Mouse (Mus musculus): ENCODE measurements around the gene Adk. TPM values are rescaled to one million over a fixed set of nuclear protein-coding genes. Genes with fewer than 3 reads are reported as not detected.
A peak's percentile ranks its signal among the peaks of the same experiment; 100 is the strongest.

The Adk gene
- polyA plus RNA-seq, 1 experiment from 2014 or later = 475 TPM

DNA sequence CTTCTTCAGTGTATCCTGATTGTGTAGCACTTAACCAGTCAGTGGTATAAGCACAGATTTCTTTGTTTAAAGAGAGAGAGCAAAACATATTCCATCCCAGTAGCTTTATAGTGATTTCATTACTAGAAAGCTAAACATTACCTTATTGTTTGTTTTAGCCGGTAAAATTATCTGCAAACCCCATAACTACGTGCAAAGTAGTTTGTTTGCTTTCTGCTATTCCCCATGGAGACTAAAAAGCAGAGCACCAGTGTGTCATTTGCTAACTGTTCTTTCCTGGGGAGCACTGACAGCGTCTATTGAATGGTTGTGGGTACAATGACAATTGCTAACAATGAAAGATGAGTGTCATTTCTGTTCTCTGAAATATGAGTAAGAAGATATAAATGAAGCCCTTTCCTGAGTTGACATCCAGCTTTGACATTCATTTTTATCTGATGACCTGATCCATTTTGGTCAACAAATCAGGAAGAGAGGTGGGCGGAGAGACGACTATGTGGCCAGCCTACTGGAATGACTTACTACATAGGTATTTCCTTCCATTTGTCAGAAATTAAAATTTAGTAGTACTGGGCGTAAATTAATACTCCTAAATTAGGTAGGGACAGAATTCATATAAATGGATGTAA lies 226.6 kb downstream of the Adk start:
- no peak for TF ChIP-seq CTCF (IDR thresholded peaks at IDR 0.05; ENCODE audit: low read depth)
- no peak for TF ChIP-seq EP300 (IDR thresholded peaks at IDR 0.05; ENCODE audit: low read depth)
- H3K4me3 ChIP-seq (ENCODE audit: low read depth, low read length) = no peak overlapping the region
- ATAC-seq = peak; percentile 44; the same call in 1 of the 2 replicates
- no peak overlapping the region for H3K9ac ChIP-seq (replicated peaks)
- no peak for DNase-seq
- H3K4me1 ChIP-seq (ENCODE audit: insufficient read depth) = peaks cover 16% of the 10 kb centered on the region
- 65% methylated on average over 6 of the region's 6 CpGs for WGBS (ENCODE audit: insufficient replicate concordance)
- H3K27ac ChIP-seq (ENCODE audit: low read depth) = peak overlapping the region; percentile 22; the same call in 1 of the 2 replicates
- H3K36me3 ChIP-seq (replicated peaks; ENCODE audit: insufficient read depth, low read length) = no peaks in the 10 kb centered on the region
- H3K9me3 ChIP-seq (ENCODE audit: low read length) = no peaks in the 10 kb centered on the region
- no peaks in the 10 kb centered on the region for H3K27me3 ChIP-seq (ENCODE audit: insufficient read depth, low read length)
- H3K4me2 ChIP-seq (ENCODE audit: low read depth, low read length) = no peak overlapping the region

DNA sequence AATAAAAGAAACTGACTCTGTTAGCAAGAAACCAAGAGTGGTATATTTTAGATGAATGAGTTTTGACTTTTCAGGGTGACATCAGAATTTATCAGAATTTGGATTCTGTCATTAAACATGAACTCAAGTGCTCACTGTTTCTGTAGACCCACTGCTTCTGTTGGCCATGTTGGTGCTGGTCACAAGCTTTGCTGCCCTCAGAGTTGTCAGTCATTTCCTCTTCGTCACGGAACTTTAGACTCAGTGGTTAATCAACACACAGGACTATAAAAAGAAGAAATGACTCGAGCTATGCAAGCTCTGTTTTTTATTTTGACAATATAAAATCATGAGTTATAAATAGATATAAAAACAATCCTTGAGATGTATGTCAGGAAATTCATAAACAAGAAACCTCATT lies 228.1 kb downstream of the Adk start:
- WGBS (ENCODE audit: insufficient replicate concordance) = 30% methylated on average over 3 of the region's 3 CpGs
- peak; percentile 28; the same call in 1 of the 2 replicates for ATAC-seq

DNA sequence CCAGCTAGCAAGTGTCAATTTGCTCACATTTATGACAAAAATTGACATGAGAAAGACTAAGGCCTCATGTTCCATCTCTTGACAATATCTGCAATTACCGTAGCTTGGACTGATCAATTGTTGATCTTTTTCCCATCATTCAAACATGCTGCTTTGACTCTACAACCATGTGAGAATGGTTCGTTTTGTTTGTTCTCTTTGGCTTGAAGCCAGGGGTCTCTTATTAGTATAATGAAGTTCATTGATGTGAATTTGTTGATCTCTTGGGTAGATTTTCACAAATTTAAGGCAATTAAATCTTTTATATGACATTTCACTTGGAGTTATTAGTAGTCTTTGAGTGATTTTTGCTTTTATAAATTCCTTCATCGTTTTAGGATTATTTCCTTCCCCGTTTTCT lies 229.1 kb downstream of the Adk start:
- ATAC-seq = no peak
- TF ChIP-seq EP300 (IDR thresholded peaks at IDR 0.05; ENCODE audit: low read depth) (no peak), CTCF (IDR thresholded peaks at IDR 0.05; ENCODE audit: low read depth) (no peak)
- Histone ChIP-seq H3K36me3 (replicated peaks; ENCODE audit: insufficient read depth, low read length) (no peaks in the 10 kb centered on the region), H3K9ac (replicated peaks) (no peak overlapping the region), H3K4me2 (ENCODE audit: low read depth, low read length) (no peak overlapping the region), H3K27ac (ENCODE audit: low read depth) (no peak overlapping the region), H3K9me3 (ENCODE audit: low read length) (no peaks in the 10 kb centered on the region), H3K4me3 (ENCODE audit: low read depth, low read length) (no peak overlapping the region), H3K4me1 (ENCODE audit: insufficient read depth) (peaks cover 17% of the 10 kb centered on the region; the same call in 1 of the 2 replicates), H3K27me3 (ENCODE audit: insufficient read depth, low read length) (no peaks in the 10 kb centered on the region)
- no peak for DNase-seq
- WGBS (ENCODE audit: insufficient replicate concordance) = 78% methylated on average over 4 of the region's 4 CpGs

More for the DNA sequence above, 228.1 kb downstream of the Adk start:
- H3K4me1 ChIP-seq (ENCODE audit: insufficient read depth) = peaks cover 13% of the 10 kb centered on the region
- no peak overlapping the region for H3K27ac ChIP-seq (ENCODE audit: low read depth)
- H3K27me3 ChIP-seq (ENCODE audit: insufficient read depth, low read length) = no peaks in the 10 kb centered on the region
- DNase-seq = no peak
- H3K9me3 ChIP-seq (ENCODE audit: low read length) = no peaks in the 10 kb centered on the region
- TF ChIP-seq CTCF (IDR thresholded peaks at IDR 0.05; ENCODE audit: low read depth) (no peak), EP300 (IDR thresholded peaks at IDR 0.05; ENCODE audit: low read depth) (no peak)
- no peaks in the 10 kb centered on the region for H3K36me3 ChIP-seq (replicated peaks; ENCODE audit: insufficient read depth, low read length)
- no peak overlapping the region for H3K4me2 ChIP-seq (ENCODE audit: low read depth, low read length)
- no peak overlapping the region for H3K9ac ChIP-seq (replicated peaks)
- no peak overlapping the region for H3K4me3 ChIP-seq (ENCODE audit: low read depth, low read length)

DNA sequence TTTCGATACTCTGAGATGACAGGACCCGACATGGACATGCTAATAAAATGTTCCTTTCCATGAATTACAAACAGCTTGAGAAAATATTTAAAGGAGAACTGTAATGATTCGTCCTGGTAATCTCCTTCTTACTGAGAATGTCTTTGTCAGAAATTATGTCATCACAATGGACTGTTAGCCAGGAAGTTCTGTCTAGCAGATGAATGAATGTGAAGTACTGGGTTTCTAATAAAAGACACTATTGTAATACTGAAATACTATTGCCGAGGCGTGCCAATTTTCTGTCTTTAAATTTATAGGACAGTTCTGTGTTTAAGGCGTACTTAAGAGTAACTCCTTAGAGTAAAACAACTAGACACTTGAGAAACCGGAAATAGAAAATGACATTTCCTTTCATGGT lies 231.7 kb downstream of the Adk start:
- H3K27ac ChIP-seq (ENCODE audit: low read depth) = no peak overlapping the region
- WGBS (ENCODE audit: insufficient replicate concordance) = 74% methylated on average over 7 of the region's 7 CpGs
- H3K4me3 ChIP-seq (ENCODE audit: low read depth, low read length) = no peak overlapping the region
- no peaks in the 10 kb centered on the region for H3K36me3 ChIP-seq (replicated peaks; ENCODE audit: insufficient read depth, low read length)
- H3K4me1 ChIP-seq (ENCODE audit: insufficient read depth) = peaks cover 10% of the 10 kb centered on the region; the same call in 1 of the 2 replicates
- H3K9ac ChIP-seq (replicated peaks) = no peak overlapping the region
- ATAC-seq = no peak
- no peak overlapping the region for H3K4me2 ChIP-seq (ENCODE audit: low read depth, low read length)
- DNase-seq = no peak
- H3K27me3 ChIP-seq (ENCODE audit: insufficient read depth, low read length) = no peaks in the 10 kb centered on the region
- no peaks in the 10 kb centered on the region for H3K9me3 ChIP-seq (ENCODE audit: low read length)
- TF ChIP-seq CTCF (IDR thresholded peaks at IDR 0.05; ENCODE audit: low read depth) (no peak), EP300 (IDR thresholded peaks at IDR 0.05; ENCODE audit: low read depth) (no peak)

DNA sequence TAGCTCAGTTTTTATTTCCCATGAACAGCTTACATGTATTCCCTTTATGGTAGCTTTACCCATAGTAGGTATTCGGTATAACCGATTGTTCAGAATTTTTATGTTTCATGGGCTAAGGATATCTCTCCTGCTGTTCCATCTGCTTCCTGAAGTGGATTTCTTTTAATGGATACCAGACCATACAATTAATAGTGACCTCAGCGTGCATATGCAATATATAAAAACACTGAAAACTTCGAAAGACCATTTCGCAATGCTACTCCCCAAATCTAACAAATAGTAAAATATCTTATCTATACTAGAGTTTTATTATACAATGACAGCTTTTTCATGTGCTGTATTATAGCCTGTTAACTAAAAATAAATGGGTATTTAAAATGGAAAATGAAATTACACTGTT lies 232.5 kb downstream of the Adk start:
- ATAC-seq (no peak), DNase-seq (no peak)
- Histone ChIP-seq H3K4me3 (ENCODE audit: low read depth, low read length) (no peak overlapping the region), H3K4me2 (ENCODE audit: low read depth, low read length) (no peak overlapping the region), H3K27ac (ENCODE audit: low read depth) (no peak overlapping the region), H3K27me3 (ENCODE audit: insufficient read depth, low read length) (no peaks in the 10 kb centered on the region), H3K4me1 (ENCODE audit: insufficient read depth) (peaks cover 10% of the 10 kb centered on the region; the same call in 1 of the 2 replicates), H3K36me3 (replicated peaks; ENCODE audit: insufficient read depth, low read length) (no peaks in the 10 kb centered on the region), H3K9ac (replicated peaks) (no peak overlapping the region), H3K9me3 (ENCODE audit: low read length) (no peaks in the 10 kb centered on the region)
- TF ChIP-seq EP300 (IDR thresholded peaks at IDR 0.05; ENCODE audit: low read depth) (no peak), CTCF (IDR thresholded peaks at IDR 0.05; ENCODE audit: low read depth) (no peak)
- WGBS (ENCODE audit: insufficient replicate concordance) = 89% methylated on average over 5 of the region's 5 CpGs

DNA sequence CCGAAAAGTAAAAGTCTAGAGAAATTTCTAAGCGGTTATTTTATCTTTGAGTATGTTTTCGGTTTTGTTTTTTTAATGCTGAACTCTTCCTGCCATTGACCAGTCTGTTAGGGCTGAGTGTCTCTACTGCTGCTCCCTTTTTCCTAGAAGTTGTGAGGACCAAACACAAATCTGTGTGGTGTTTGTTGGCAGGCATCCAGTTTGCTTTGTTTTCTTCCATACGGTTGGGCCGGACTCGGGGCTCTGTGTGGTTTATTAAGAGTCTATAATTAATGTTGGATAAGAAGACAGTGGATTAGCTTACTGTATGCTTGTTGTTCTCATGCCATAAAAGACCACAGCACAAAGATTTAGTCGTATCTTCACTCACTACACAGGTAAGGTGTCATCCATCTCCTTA lies 233.9 kb downstream of the Adk start:
- TF ChIP-seq EP300 (IDR thresholded peaks at IDR 0.05; ENCODE audit: low read depth) (no peak), CTCF (IDR thresholded peaks at IDR 0.05; ENCODE audit: low read depth) (no peak)
- ATAC-seq (no peak), DNase-seq (no peak)
- H3K36me3 ChIP-seq (replicated peaks; ENCODE audit: insufficient read depth, low read length) = no peaks in the 10 kb centered on the region
- no peak overlapping the region for H3K9ac ChIP-seq (replicated peaks)
- H3K4me2 ChIP-seq (ENCODE audit: low read depth, low read length) = no peak overlapping the region
- 78% methylated on average over 7 of the region's 7 CpGs for WGBS (ENCODE audit: insufficient replicate concordance)
- no peaks in the 10 kb centered on the region for H3K9me3 ChIP-seq (ENCODE audit: low read length)
- H3K4me3 ChIP-seq (ENCODE audit: low read depth, low read length) = no peak overlapping the region
- peaks cover 10% of the 10 kb centered on the region; the same call in 1 of the 2 replicates for H3K4me1 ChIP-seq (ENCODE audit: insufficient read depth)
- H3K27ac ChIP-seq (ENCODE audit: low read depth) = no peak overlapping the region
- H3K27me3 ChIP-seq (ENCODE audit: insufficient read depth, low read length) = no peaks in the 10 kb centered on the region
